Mouse (Mus musculus) cerebellum, adult 2 months (tissue): ENCODE measurements at regions not wholly inside any gene's neighbourhood (a gene's known extent, or its start where the extent isn't known, plus 50 kb on each side); places are given as distances from the start of the nearest gene placed in this dataset.

ENCODE experiments used
- DNase-seq, 2 experiments: peaks; one replicate each; pipeline ENCODE4 v3.0.0; 2021
- H3K27ac ChIP-seq: fragments of 200-500 bp; 2 replicates; pipeline ENCODE4 v1.5.1; 2012; ENCODE audit warnings: low read length, control low read depth, inconsistent platforms; ENCODE audit not compliant: insufficient read depth
- H3K27me3 ChIP-seq: fragments of 200-500 bp; 2 replicates; pipeline ENCODE4 v1.6.1; 2012; ENCODE audit warnings: inconsistent platforms, mild to moderate bottlenecking, low read length, moderate library complexity; ENCODE audit not compliant: control insufficient read depth, insufficient read depth
- H3K4me1 ChIP-seq: fragments of 200-500 bp; 2 replicates; pipeline ENCODE4 v1.6.1; 2011; ENCODE audit warnings: low read length; ENCODE audit not compliant: control insufficient read depth, insufficient read depth
- H3K4me3 ChIP-seq: fragments of 200-500 bp; replicated peaks from 2 replicates; pipeline ENCODE3; 2011; ENCODE audit warnings: mild to moderate bottlenecking, low read depth, low read length, control low read depth; ENCODE audit not compliant: insufficient read depth
- CTCF ChIP-seq: fragments of 200-500 bp; IDR thresholded peaks from 2 replicates; pipeline ENCODE4 v1.5.1; 2011; ENCODE audit warnings: low read depth, mild to moderate bottlenecking, control low read depth, low read length, moderate library complexity, borderline replicate concordance; ENCODE audit not compliant: insufficient read depth
- POLR2A ChIP-seq: fragments of 200-500 bp; IDR thresholded peaks from 2 replicates; pipeline ENCODE4 v1.6.1; 2011; ENCODE audit warnings: low read length, control low read depth, borderline replicate concordance; ENCODE audit not compliant: insufficient read depth
- WGBS: fragments of 180-500 bp; shearing (Covaris S2); methylation state at CpG from one replicate; pipeline ENCODE4 v1.1.7; 2018; 5-methylcytosine and 5-hydroxymethylcytosine counted together

GRCm38 (mm10) chr9:79527331-79527730 lies 191.3 kb downstream of the Col12a1 start:
- 49% methylated on average over 3 of the region's 3 CpGs for WGBS

More at GRCm38 (mm10) chr9:79527331-79527730, 191.3 kb downstream of the Col12a1 start:
- TF ChIP-seq CTCF = no peak
- TF ChIP-seq POLR2A = no peak
- Histone ChIP-seq H3K4me1 (no peaks in the 10 kb centered on the region), H3K27me3 (no peaks in the 10 kb centered on the region), H3K4me3 (no peak overlapping the region), H3K27ac (no peak overlapping the region)
- no peak for DNase-seq
